Mouse (Mus musculus) stomach, embryonic 14.5 days (tissue): Measurements from ENCODE around the gene Lta. TPM values are rescaled to one million over a fixed set of nuclear protein-coding genes. Genes with fewer than 3 reads are reported as not detected.
A peak's percentile ranks its signal among the peaks of the same experiment; 100 is the strongest.

Experiments
- ATAC-seq: fragments of 200-750 bp; cut with Nextera tagmentation; 2 replicates; pipeline ENCODE4 v1.8.0; 2017; ENCODE audit warnings: low read depth, moderate TSS enrichment; ENCODE audit not compliant: insufficient number of reproducible peaks, insufficient read depth, low FRiP score
- H3K27ac ChIP-seq: fragments of 300-500 bp; sonication (generic); 2 replicates; pipeline ENCODE4 v1.5.1; 2014; ENCODE audit warnings: mild to moderate bottlenecking, low read length, moderate library complexity, mixed read lengths
- H3K27me3 ChIP-seq: fragments of 300-500 bp; sonication (generic); 2 replicates; pipeline ENCODE4 v1.6.1; 2014; ENCODE audit warnings: low read length, control low read depth, mixed read lengths; ENCODE audit not compliant: control insufficient read depth, insufficient read depth
- H3K36me3 ChIP-seq: fragments of 300-500 bp; sonication (generic); 2 replicates; pipeline ENCODE4 v1.6.1; 2014; ENCODE audit warnings: mild to moderate bottlenecking, control low read depth, low read length, moderate library complexity, mixed read lengths; ENCODE audit not compliant: control insufficient read depth, insufficient read depth
- H3K4me1 ChIP-seq: fragments of 300-500 bp; sonication (generic); 2 replicates; pipeline ENCODE4 v1.6.1; 2014; ENCODE audit warnings: low read length, control low read depth, mixed read lengths; ENCODE audit not compliant: control insufficient read depth, insufficient read depth
- H3K4me2 ChIP-seq: fragments of 300-500 bp; sonication (generic); replicated peaks from 2 replicates; pipeline ENCODE4 v1.6.1; 2014; ENCODE audit warnings: low read depth, low read length, control low read depth
- H3K4me3 ChIP-seq: fragments of 300-500 bp; sonication (generic); 2 replicates; pipeline ENCODE4 v1.5.1; 2014; ENCODE audit warnings: low read depth, low read length, control low read depth
- H3K9ac ChIP-seq: fragments of 300-500 bp; sonication (generic); replicated peaks from 2 replicates; pipeline ENCODE4 v1.6.1; 2014; ENCODE audit warnings: low read depth, mild to moderate bottlenecking, control low read depth, low read length, moderate library complexity, mixed read lengths
- H3K9me3 ChIP-seq: fragments of 300-500 bp; sonication (generic); 2 replicates; pipeline ENCODE4 v1.6.1; 2016; ENCODE audit warnings: low read depth, low read length, control low read depth; ENCODE audit not compliant: control insufficient read depth
- WGBS: fragments of 180-500 bp; shearing (Covaris S2); extraction: QIAGEN DNeasy Blood & Tissue Kit; methylation state at CpG from one replicate; pipeline ENCODE4 v1.1.7; 2014; 5-methylcytosine and 5-hydroxymethylcytosine counted together
- polyA plus RNA-seq: library from polyadenylated mRNA; unstranded; fragments of >200 nt; fragmentation: Nextera tagmentation; extraction: Ambion mirVana; gene quantifications from 2 replicates; pipeline ENCODE4 v1.2.1, GENCODE M21; 2014

Lta gene
- polyA plus RNA-seq: 0.42 and 0.59 TPM in 2 replicates

GRCm38 (mm10) chr17:35204494-35205379 is at the start of gene Lta:
TSS of gene Lta (minus strand) at chr17:35205351.
- no peak within 1 kb of the TSS for H3K9ac ChIP-seq
- H3K4me3 ChIP-seq: no peak within 1 kb of the TSS
- H3K4me1 ChIP-seq: no peaks in the 10 kb centered on the region
- H3K27me3 ChIP-seq: 0 out of 2 replicates have a peak, but pooled peaks cover 5% of the 10 kb centered on the region
- H3K36me3 ChIP-seq: no peaks in the 10 kb centered on the region
- H3K27ac ChIP-seq: no peak within 1 kb of the TSS
- H3K4me2 ChIP-seq: no peak within 1 kb of the TSS
- ATAC-seq: no peak
- WGBS: 32% methylated on average over 20 of the region's 20 CpGs
- no peaks in the 10 kb centered on the region for H3K9me3 ChIP-seq

GRCm38 (mm10) chr17:35254241-35255098 is 49.3 kb upstream of the Lta start:
- no peaks in the 10 kb centered on the region for H3K4me1 ChIP-seq
- H3K9ac ChIP-seq: no peak overlapping the region
- no peak overlapping the region for H3K4me3 ChIP-seq
- ATAC-seq: peak; percentile 17; the same call in 1 of the 2 replicates
- H3K9me3 ChIP-seq: no peaks in the 10 kb centered on the region
- H3K27me3 ChIP-seq: no peaks in the 10 kb centered on the region
- H3K36me3 ChIP-seq: peaks cover 46% of the 10 kb centered on the region
- H3K27ac ChIP-seq: no peak overlapping the region
- H3K4me2 ChIP-seq: no peak overlapping the region
- WGBS: 67% methylated on average over 11 of the region's 11 CpGs

- Histone ChIP-seq H3K36me3 (peaks cover 56% of the 10 kb centered on the region), H3K4me3 (no peak overlapping the region), H3K27me3 (no peaks in the 10 kb centered on the region), H3K4me1 (no peaks in the 10 kb centered on the region), H3K9me3 (no peaks in the 10 kb centered on the region), H3K27ac (no peak overlapping the region), H3K9ac (no peak overlapping the region), H3K4me2 (no peak overlapping the region)
- 0 out of 2 replicates have a peak, but pooled peaks have one; percentile 1 for ATAC-seq
- WGBS: 82% methylated on average over 32 of the region's 32 CpGs
These were observed 48.3 kb upstream of the Lta start for GRCm38 (mm10) chr17:35253293-35254093.

- Histone ChIP-seq H3K4me2 (no peak overlapping the region), H3K27ac (no peak overlapping the region), H3K27me3 (no peaks in the 10 kb centered on the region), H3K9ac (no peak overlapping the region), H3K9me3 (no peaks in the 10 kb centered on the region), H3K4me3 (no peak overlapping the region), H3K4me1 (no peaks in the 10 kb centered on the region), H3K36me3 (peaks cover 63% of the 10 kb centered on the region)
- WGBS: 80% methylated on average over 18 of the region's 18 CpGs
- no peak for ATAC-seq
These were observed 47.6 kb upstream of the Lta start for GRCm38 (mm10) chr17:35252619-35253292.

- 77% methylated on average over 5 of the region's 5 CpGs for WGBS
- Histone ChIP-seq H3K9ac (no peak overlapping the region), H3K4me3 (no peak overlapping the region), H3K36me3 (peaks cover 71% of the 10 kb centered on the region), H3K4me2 (no peak overlapping the region), H3K27me3 (no peaks in the 10 kb centered on the region), H3K27ac (no peak overlapping the region), H3K4me1 (no peaks in the 10 kb centered on the region), H3K9me3 (no peaks in the 10 kb centered on the region)
- ATAC-seq: no peak
These were observed 46.8 kb upstream of the Lta start for GRCm38 (mm10) chr17:35251981-35252380.

GRCm38 (mm10) chr17:35251162-35251719 is 46.1 kb upstream of the Lta start:
- no peak overlapping the region for H3K27ac ChIP-seq
- H3K4me1 ChIP-seq: no peaks in the 10 kb centered on the region
- ATAC-seq: no peak
- H3K36me3 ChIP-seq: peaks cover 78% of the 10 kb centered on the region
- no peaks in the 10 kb centered on the region for H3K9me3 ChIP-seq
- no peak overlapping the region for H3K9ac ChIP-seq
- H3K27me3 ChIP-seq: no peaks in the 10 kb centered on the region
- H3K4me2 ChIP-seq: no peak overlapping the region
- H3K4me3 ChIP-seq: no peak overlapping the region
- 77% methylated on average over 15 of the region's 15 CpGs for WGBS

GRCm38 (mm10) chr17:35250348-35251120 is 45.4 kb upstream of the Lta start:
- H3K4me2 ChIP-seq: no peak overlapping the region
- H3K36me3 ChIP-seq: peaks cover 85% of the 10 kb centered on the region
- no peak overlapping the region for H3K27ac ChIP-seq
- ATAC-seq: no peak
- H3K27me3 ChIP-seq: no peaks in the 10 kb centered on the region
- 85% methylated on average over 3 of the region's 3 CpGs for WGBS
- H3K4me3 ChIP-seq: no peak overlapping the region
- H3K4me1 ChIP-seq: no peaks in the 10 kb centered on the region
- H3K9me3 ChIP-seq: no peaks in the 10 kb centered on the region
- H3K9ac ChIP-seq: no peak overlapping the region
